Mouse (Mus musculus) brown adipose tissue, adult 24 weeks (tissue): Measurements from ENCODE around the gene Zfp518b. TPM values are rescaled to one million over a fixed set of nuclear protein-coding genes. Genes with fewer than 3 reads are reported as not detected.

Experiments used
- H3K27ac ChIP-seq: fragments of 200-500 bp; replicated peaks from 2 replicates; pipeline ENCODE4 v1.5.1; 2012; ENCODE audit warnings: low read depth, mild to moderate bottlenecking, low read length
- H3K4me1 ChIP-seq: fragments of 200-500 bp; 2 replicates; pipeline ENCODE4 v1.6.1; 2012; ENCODE audit warnings: low read length, mixed read lengths; ENCODE audit not compliant: control insufficient read depth, insufficient read depth, insufficient read length
- H3K4me3 ChIP-seq: fragments of 200-500 bp; 2 replicates; pipeline ENCODE4 v1.5.1; 2012; ENCODE audit warnings: low read depth, mild to moderate bottlenecking, low read length, moderate library complexity; ENCODE audit not compliant: insufficient read depth
- polyA plus RNA-seq: library from polyadenylated mRNA; stranded (reverse); fragments of >200 nt; gene quantifications from 2 replicates; pipeline ENCODE4 v1.2.4, GENCODE M21; 2012; ENCODE audit not compliant: missing spikeins, insufficient read depth, insufficient read length

The Zfp518b gene
- polyA plus RNA-seq, 1 experiment: 2.7 TPM

GRCm38 (mm10) chr5:38654571-38654970, 30.1 kb downstream of the Zfp518b start:
- no peak overlapping the region for H3K27ac ChIP-seq
- H3K4me1 ChIP-seq: no peaks in the 10 kb centered on the region
- H3K4me3 ChIP-seq: no peak overlapping the region

DNA sequence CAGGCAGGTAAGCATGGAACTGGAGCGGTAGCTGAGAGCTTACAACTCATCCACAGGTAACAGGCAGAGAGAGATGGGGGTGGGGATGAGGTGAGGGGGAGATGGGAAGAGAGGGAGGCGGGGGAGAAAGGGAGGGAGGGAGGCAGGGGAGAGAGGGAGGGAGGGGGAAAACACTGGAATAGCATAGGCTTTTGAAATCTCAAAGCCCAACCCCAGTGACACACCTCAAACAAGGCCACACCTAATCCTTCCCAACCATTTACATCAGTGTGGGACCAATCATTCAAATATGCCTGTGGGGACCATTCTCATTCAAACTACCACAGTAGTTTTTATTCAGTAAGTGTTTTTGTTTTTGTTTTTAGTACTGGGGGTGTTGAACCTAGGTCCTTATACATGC, 31.5 kb downstream of the Zfp518b start:
- Histone ChIP-seq H3K27ac (no peak overlapping the region), H3K4me3 (no peak overlapping the region), H3K4me1 (no peaks in the 10 kb centered on the region)

GRCm38 (mm10) chr5:38651455-38651854, 33.2 kb downstream of the Zfp518b start:
- Histone ChIP-seq H3K27ac (no peak overlapping the region), H3K4me1 (no peaks in the 10 kb centered on the region), H3K4me3 (no peak overlapping the region)

GRCm38 (mm10) chr5:38641526-38641925, 43.1 kb downstream of the Zfp518b start:
- no peak overlapping the region for H3K4me3 ChIP-seq
- no peak overlapping the region for H3K27ac ChIP-seq
- H3K4me1 ChIP-seq: no peaks in the 10 kb centered on the region

GRCm38 (mm10) chr5:38636301-38636749, 48.3 kb downstream of the Zfp518b start:
- no peaks in the 10 kb centered on the region for H3K4me1 ChIP-seq
- H3K27ac ChIP-seq: no peak overlapping the region
- H3K4me3 ChIP-seq: no peak overlapping the region

GRCm38 (mm10) chr5:38635696-38636095, 48.9 kb downstream of the Zfp518b start:
- Histone ChIP-seq H3K4me3 (no peak overlapping the region), H3K4me1 (no peaks in the 10 kb centered on the region), H3K27ac (no peak overlapping the region)

GRCm38 (mm10) chr5:38634321-38635164, 50.1 kb downstream of the Zfp518b start:
- Histone ChIP-seq H3K4me3 (no peak overlapping the region), H3K27ac (no peak overlapping the region), H3K4me1 (no peaks in the 10 kb centered on the region)

GRCm38 (mm10) chr5:38632463-38633449, 51.9 kb downstream of the Zfp518b start:
- Histone ChIP-seq H3K27ac (no peak overlapping the region), H3K4me1 (no peaks in the 10 kb centered on the region), H3K4me3 (no peak overlapping the region)

DNA sequence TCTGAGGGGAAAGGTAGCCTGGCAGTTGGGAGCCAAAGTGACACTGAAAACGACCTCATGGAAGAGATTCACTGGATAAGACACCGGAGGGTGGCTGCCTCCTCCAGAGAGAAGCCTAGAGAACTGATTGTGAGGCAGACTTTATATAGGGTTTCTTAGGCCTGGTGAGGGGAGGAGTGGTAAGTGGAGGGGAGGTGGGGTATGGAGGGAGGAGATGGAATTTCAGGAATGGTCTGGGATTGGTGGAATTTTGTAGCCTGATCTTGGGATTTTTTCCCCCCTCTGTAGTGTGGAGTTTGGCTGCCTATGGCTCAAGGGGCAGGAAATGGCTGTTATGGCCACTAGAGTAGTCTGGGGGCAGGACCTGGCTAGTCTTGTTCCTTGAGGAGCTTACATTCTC, 56.6 kb downstream of the Zfp518b start:
- H3K27ac ChIP-seq: no peak overlapping the region
- H3K4me3 ChIP-seq: no peak overlapping the region

DNA sequence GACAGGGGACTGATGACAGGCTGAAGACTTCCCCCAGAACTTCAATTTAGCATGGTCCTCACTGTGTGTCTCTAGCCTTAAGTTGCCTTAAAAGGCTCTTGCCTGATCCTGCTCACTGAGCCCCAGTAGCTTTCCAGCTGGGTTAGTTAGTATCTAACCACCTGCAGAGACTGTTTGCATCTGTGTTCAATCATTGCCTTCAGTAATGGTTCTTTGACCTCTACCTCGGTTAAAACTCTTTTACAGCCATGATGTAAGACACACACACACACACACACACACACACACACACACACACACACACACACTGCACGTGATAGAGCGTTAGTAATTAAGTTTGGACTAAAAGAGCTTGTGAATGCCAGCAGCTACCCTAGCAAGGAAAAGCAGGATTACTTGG, 57.7 kb downstream of the Zfp518b start:
- no peaks in the 10 kb centered on the region for H3K4me1 ChIP-seq
- no peak overlapping the region for H3K4me3 ChIP-seq
- no peak overlapping the region for H3K27ac ChIP-seq

More for the DNA sequence above, 56.6 kb downstream of the Zfp518b start:
- H3K4me1 ChIP-seq: no peaks in the 10 kb centered on the region

DNA sequence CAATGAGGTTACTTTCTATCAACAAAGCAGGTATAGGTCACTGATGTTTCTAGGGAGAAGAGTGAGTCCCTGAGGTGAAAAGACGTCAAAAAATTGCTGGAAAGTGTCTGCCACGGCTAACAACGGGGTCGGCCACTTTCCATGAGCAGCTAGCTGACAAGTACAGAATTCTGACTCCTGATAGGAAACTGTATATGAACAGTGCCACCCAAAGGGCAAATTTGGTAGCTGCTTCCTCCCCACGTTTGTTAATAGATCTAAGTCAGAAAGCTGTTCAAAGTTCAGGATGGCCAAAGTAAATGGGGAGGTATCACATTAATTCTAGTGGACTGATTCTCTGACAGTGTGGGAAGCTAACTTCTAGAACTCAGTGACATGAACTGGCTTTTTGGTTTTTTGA, 63.8 kb downstream of the Zfp518b start:
- Histone ChIP-seq H3K4me3 (no peak overlapping the region), H3K27ac (no peak overlapping the region), H3K4me1 (no peaks in the 10 kb centered on the region)

DNA sequence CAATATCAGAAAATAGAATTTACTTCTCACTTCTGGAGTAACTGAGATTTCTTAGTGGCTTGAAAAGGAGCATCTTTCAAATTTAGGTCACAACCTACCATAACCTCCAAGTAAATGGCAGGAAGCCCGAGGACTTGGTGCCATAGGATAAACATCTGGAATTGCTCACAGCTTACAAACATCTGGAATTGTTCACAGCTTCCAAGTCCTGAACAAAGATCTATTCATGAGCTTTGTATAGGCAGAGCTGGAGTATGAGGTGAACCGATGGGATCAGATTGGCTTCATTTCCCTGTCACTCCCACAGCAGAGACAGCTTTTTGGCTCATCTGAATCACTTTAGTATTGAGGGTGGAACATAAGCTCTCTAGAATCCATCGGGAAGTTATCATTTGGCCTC, 65.7 kb downstream of the Zfp518b start:
- Histone ChIP-seq H3K4me1 (no peaks in the 10 kb centered on the region), H3K27ac (no peak overlapping the region), H3K4me3 (no peak overlapping the region)
